Mouse (Mus musculus) left cerebral cortex, postnatal 14 days (tissue): Measurements from ENCODE around the gene Hopx. TPM values are rescaled to one million over a fixed set of nuclear protein-coding genes. Genes with fewer than 3 reads are reported as not detected.

Experiments used
- total RNA-seq, 2 experiments: library from RNA; stranded (reverse); gene quantifications; 2 replicates each; pipeline ENCODE4 v1.2.3; 2021

The Hopx gene
- total RNA-seq, 2 experiments from 2014 or later, result 21.4 to 26.3 TPM

Other genes with a start within 250 kb of the Hopx start
- 10 to 100 TPM; 19.6 to 20.2 TPM for gene Aasdh, start 209.6 kb downstream of the Hopx start, total RNA-seq
- gene Paics, start 163.8 kb downstream of the Hopx start, total RNA-seq, result 10 to 100 TPM; 95.7 to 95.9 TPM
- gene Ppat, start 163.5 kb downstream of the Hopx start, total RNA-seq, result 10 to 100 TPM; 20.1 to 20.4 TPM
- gene Srp72, start 140.4 kb downstream of the Hopx start, total RNA-seq, result 100 to 1,000 TPM; 111 to 116 TPM
- not detected for gene Arl9, start 111.1 kb downstream of the Hopx start, total RNA-seq
- gene Thegl, start 99.1 kb downstream of the Hopx start, total RNA-seq, result under 1 TPM; 0.55 to 0.83 TPM
- not detected for gene Spink2, start 96.3 kb upstream of the Hopx start, total RNA-seq
- gene Rest, start 150.4 kb upstream of the Hopx start, total RNA-seq, result 1 to 10 TPM; 4.2 TPM
- 10 to 100 TPM; 22.8 to 24.6 TPM for gene Noa1, start 195.0 kb upstream of the Hopx start, total RNA-seq
- 10 to 100 TPM; 46.6 to 51.7 TPM for gene Polr2b, start 195.0 kb upstream of the Hopx start, total RNA-seq